Mouse (Mus musculus): ENCODE data around the gene Srebf2.

Gene Srebf2

GRCm38 (mm10) chr15:82182311-82182710 lies 35.3 kb downstream of the Srebf2 start:
- in situ Hi-C loops (cut with MboI): no loop called here

GRCm38 (mm10) chr15:82183596-82183995 lies 36.6 kb downstream of the Srebf2 start:
- in situ Hi-C loops (cut with MboI): no loop called here

- in situ Hi-C loops (cut with MboI): no loop called here
These were observed 37.2 kb downstream of the Srebf2 start for GRCm38 (mm10) chr15:82184183-82184582.

- in situ Hi-C loops (cut with MboI): no loop called here
These were observed 37.7 kb downstream of the Srebf2 start for GRCm38 (mm10) chr15:82184656-82185055.

GRCm38 (mm10) chr15:82185062-82185783 lies 38.2 kb downstream of the Srebf2 start:
- in situ Hi-C loops (cut with MboI): no loop called here

- in situ Hi-C loops (cut with MboI): no loop called here
These were observed 39.1 kb downstream of the Srebf2 start for GRCm38 (mm10) chr15:82186131-82186530.

GRCm38 (mm10) chr15:82186931-82187330 lies 40.0 kb downstream of the Srebf2 start:
- in situ Hi-C loops (cut with MboI): no loop called here

- in situ Hi-C loops (cut with MboI): no loop called here
These were observed 40.4 kb downstream of the Srebf2 start for GRCm38 (mm10) chr15:82187401-82187800.

- in situ Hi-C loops (cut with MboI): no loop called here
These were observed 40.9 kb downstream of the Srebf2 start for GRCm38 (mm10) chr15:82187924-82188323.

GRCm38 (mm10) chr15:82188481-82189240 lies 41.7 kb downstream of the Srebf2 start:
- in situ Hi-C loops (cut with MboI): no loop called here

- in situ Hi-C loops (cut with MboI): no loop called here
These were observed 45.6 kb downstream of the Srebf2 start for GRCm38 (mm10) chr15:82192617-82193016.

- in situ Hi-C loops (cut with MboI): no loop called here
These were observed 49.3 kb downstream of the Srebf2 start for GRCm38 (mm10) chr15:82196300-82196699.

GRCm38 (mm10) chr15:82197246-82197750 lies 50.3 kb downstream of the Srebf2 start:
- in situ Hi-C loops (cut with MboI): no loop called here

- in situ Hi-C loops (cut with MboI): no loop called here
These were observed 51.0 kb downstream of the Srebf2 start for GRCm38 (mm10) chr15:82197937-82198336.

- in situ Hi-C loops (cut with MboI): no loop called here
These were observed 51.4 kb downstream of the Srebf2 start for GRCm38 (mm10) chr15:82198342-82198741.

GRCm38 (mm10) chr15:82199546-82199945 lies 52.6 kb downstream of the Srebf2 start:
- in situ Hi-C loops (cut with MboI): no loop called here

GRCm38 (mm10) chr15:82202086-82202485 lies 55.1 kb downstream of the Srebf2 start:
- in situ Hi-C loops (cut with MboI): no loop called here

GRCm38 (mm10) chr15:82203090-82203489 lies 56.1 kb downstream of the Srebf2 start:
- in situ Hi-C loops (cut with MboI): no loop called here

GRCm38 (mm10) chr15:82203611-82204351 lies 56.8 kb downstream of the Srebf2 start:
- in situ Hi-C loops (cut with MboI): no loop called here

GRCm38 (mm10) chr15:82204680-82205371 lies 57.8 kb downstream of the Srebf2 start:
- in situ Hi-C loops (cut with MboI): no loop called here

GRCm38 (mm10) chr15:82206365-82207104 lies 59.6 kb downstream of the Srebf2 start:
- in situ Hi-C loops (cut with MboI): no loop called here
